Mouse (Mus musculus) lung, adult 2 months (tissue): ENCODE results near the gene Gfod2. TPM values are rescaled to one million over a fixed set of nuclear protein-coding genes. Genes with fewer than 3 reads are reported as not detected.
A peak's percentile ranks its signal among the peaks of the same experiment; 100 is the strongest.

ENCODE experiments used
- DNase-seq: peaks from one replicate; pipeline ENCODE4 v3.0.0; 2022
- H3K4me1 ChIP-seq: fragments of 200-500 bp; 2 replicates; pipeline ENCODE4 v1.6.1; 2011; ENCODE audit warnings: low read length; ENCODE audit not compliant: control insufficient read depth, insufficient read depth
- H3K4me3 ChIP-seq: fragments of 200-500 bp; replicated peaks from 2 replicates; pipeline ENCODE3; 2011; ENCODE audit warnings: low read depth, mild to moderate bottlenecking, control low read depth, low read length; ENCODE audit errors: extremely low read depth
- CTCF ChIP-seq: fragments of 200-500 bp; IDR thresholded peaks from 2 replicates; pipeline ENCODE4 v1.5.1; 2011; ENCODE audit warnings: mild to moderate bottlenecking, low read length, control low read depth; ENCODE audit not compliant: insufficient read depth
- POLR2A ChIP-seq: fragments of 200-500 bp; IDR thresholded peaks from 2 replicates; pipeline ENCODE4 v1.6.1; 2011; ENCODE audit warnings: low read depth, mild to moderate bottlenecking, control low read depth, low read length, borderline replicate concordance; ENCODE audit errors: extremely low read depth
- WGBS: fragments of 180-500 bp; shearing (Covaris S2); methylation state at CpG from one replicate; pipeline ENCODE4 v1.1.7; 2018; 5-methylcytosine and 5-hydroxymethylcytosine counted together
- polyA plus RNA-seq: library from polyadenylated mRNA; depleted of rRNA; stranded (reverse); fragments of >200 nt; gene quantifications from 2 replicates; pipeline ENCODE4 v1.2.3, GENCODE M21; 2012; rRNA removed

Gfod2 gene
- 12.2 and 14.8 TPM in 2 replicates for polyA plus RNA-seq

DNA sequence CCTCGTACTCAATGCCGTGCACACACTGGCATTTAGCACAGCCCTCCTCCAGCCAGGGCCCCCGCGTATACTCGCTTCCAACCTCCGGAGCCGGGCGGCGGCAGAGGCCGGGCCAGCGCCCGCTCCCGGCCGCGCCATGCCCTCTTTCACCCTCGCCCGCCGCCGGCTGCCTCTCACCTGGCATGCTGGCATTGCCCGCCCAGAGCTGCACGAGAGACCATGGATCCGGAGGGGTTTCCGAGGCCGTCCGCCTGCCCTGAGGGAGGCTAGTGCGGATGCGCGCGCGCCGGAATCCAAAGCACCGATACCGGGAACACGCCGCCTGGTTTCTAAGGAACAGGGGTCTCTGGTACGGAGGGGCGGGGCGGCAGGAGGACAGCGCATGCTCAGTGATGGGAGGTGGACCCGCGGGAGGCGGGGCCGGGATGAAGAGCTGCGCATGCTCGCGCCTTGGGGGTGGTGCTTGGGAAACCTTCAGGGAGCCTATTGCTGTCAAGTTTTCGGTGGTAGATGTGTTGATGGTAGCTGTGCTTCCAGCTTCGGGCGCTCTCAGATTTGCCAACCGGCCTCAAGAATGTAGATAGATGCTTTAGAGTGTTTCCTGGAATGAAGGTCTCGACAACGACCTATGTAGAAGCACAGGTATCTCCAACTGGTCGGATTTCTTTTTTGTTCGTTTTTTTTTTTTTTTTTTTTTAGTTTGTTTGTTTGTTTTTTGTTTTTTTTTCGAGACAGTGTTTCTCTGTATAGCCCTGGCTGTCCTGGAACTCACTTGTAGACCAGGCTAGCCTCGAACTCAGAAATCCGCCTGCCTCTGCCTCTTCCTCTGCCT lies at the start of gene Gfod2:
Gene Gfod2, minus strand, starts transcription at position 388 of the 832 bp plus-strand sequence.
- TF ChIP-seq CTCF (no peak), POLR2A (peak; percentile 76; the same call in 1 of the 2 replicates)
- WGBS = 2% methylated on average over 57 of the region's 57 CpGs
- no peaks in the 10 kb centered on the region; the same call in 1 of the 2 replicates for H3K4me1 ChIP-seq
- peak within 1 kb of the TSS; percentile 96 for H3K4me3 ChIP-seq
- peak; percentile 99 for DNase-seq

DNA sequence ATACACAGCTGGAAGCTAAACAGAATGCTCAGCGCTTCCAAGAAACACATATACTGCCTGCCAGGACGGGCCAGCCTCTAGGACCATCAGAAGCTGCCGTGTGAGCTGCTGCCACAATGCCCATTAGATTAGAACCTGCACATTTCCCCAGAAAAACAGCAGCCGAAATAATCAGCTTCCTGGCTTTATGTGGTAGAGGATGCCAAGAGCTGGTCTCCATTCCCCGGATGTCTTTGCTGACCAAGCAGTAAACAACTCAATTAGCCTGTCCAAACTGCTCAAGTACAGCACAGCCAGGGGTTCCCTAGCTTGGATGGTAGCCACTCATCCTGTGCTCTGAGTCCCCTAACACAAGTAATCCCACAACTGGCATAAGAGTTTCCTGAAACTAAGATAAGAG lies 49.3 kb upstream of the Gfod2 start:
- DNase-seq = no peak
- TF ChIP-seq CTCF (no peak), POLR2A (no peak)
- Histone ChIP-seq H3K4me1 (peaks cover 27% of the 10 kb centered on the region), H3K4me3 (no peak overlapping the region)
- WGBS = 36% methylated on average over 5 of the region's 5 CpGs

DNA sequence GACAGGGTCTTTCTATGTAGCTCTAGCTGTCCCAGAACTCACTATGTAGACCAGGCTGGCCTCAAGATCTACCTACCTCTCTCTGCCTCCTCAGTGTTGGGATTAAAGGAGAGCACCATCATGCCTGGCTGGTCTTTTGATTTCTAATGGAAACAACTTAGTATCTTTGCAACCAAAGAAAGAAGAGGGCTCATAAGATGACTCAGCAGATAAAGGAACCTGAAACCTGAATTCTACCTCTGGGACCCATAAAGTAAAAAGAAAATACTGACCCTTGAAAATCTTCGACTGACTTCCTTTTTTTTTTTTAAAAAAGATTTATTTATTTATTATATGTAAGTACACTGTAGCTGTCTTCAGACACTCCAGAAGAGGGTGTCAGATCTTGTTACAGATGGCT lies 47.5 kb upstream of the Gfod2 start:
- no peak for DNase-seq
- Histone ChIP-seq H3K4me3 (no peak overlapping the region), H3K4me1 (peaks cover 15% of the 10 kb centered on the region)
- 30% methylated on average over 1 of the region's 1 CpGs for WGBS
- TF ChIP-seq POLR2A = no peak
- TF ChIP-seq CTCF = no peak

DNA sequence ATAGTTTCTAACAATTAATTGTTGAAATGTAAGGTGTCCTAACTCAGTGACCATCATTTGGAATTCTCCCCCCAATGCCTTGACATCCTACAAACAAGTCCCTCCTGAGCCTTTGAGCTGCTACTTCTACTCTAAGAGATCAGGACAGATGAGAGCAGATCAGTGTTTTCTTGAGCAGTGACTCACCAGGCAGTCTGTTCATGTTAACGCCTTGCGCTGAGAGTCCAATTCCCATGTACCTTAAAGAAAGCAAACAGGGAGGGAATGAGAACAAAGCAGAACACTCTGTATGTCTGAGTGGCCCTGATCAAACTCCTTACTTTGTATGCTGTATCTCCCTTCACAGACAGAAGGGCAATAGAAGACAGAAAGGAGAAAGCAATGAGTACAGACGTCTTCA lies 46.9 kb upstream of the Gfod2 start:
- peaks cover 13% of the 10 kb centered on the region for H3K4me1 ChIP-seq
- no peak overlapping the region for H3K4me3 ChIP-seq
- 62% methylated on average over 3 of the region's 3 CpGs for whole genome bisulfite sequencing
- DNase-seq = no peak
- TF ChIP-seq POLR2A = no peak
- TF ChIP-seq CTCF = no peak

DNA sequence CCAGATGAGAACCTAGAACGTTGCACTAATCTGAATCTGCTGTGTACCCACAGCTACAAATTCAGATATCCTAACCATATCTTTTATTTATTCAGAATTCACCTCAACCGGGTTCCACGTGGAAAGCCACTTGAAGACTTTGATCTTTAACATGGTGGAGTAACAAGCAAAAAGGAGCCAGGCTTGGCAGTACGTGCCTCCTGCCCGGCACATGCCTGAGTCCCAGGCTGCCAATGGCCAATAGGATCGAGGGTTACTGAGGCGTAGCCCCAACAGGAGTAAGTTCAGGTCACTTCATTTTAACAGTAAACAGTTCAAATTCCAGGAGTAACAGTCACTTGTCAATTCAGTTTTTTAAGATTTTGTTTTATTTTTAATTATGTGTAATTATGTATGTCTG lies 46.3 kb upstream of the Gfod2 start:
- Histone ChIP-seq H3K4me1 (peaks cover 10% of the 10 kb centered on the region), H3K4me3 (no peak overlapping the region)
- WGBS = 69% methylated on average over 7 of the region's 7 CpGs
- TF ChIP-seq CTCF = no peak
- TF ChIP-seq POLR2A = no peak
- no peak for DNase-seq

DNA sequence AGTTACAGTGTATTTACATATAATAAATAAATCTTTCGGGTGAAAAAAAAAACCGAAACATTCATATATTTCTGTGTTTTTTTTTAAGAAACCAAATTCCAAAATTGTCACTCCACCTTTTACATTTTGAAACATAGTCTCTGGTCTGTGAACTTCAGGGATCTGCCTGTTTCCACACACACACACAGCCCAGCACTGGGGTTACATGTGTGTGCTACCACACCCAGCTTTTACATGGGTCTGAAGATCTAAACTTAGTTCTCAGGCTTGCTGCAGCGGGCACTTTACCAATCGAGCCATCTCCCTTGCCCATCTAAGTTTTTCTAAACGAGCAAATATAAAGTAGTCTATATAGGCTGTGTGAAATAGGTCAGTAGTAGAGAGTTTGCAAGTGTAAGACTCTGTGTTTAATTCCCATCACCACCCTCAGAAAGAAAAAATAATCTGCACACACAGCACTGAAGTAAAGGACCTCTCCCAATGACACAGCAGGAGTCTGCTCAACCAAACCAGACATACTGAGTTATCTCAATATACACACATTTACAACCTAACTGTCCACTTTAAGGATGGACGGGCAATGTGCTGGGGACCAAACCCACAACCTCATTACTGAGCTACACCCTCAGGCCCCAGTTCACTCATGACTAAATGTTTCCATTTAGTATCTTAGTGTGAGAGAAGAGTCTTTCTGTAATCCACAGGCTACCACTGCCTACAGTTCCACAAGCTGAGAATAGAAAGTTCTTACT lies 42.9 kb upstream of the Gfod2 start:
- Histone ChIP-seq H3K4me1 (peaks cover 15% of the 10 kb centered on the region), H3K4me3 (no peak overlapping the region)
- WGBS = 86% methylated on average over 6 of the region's 6 CpGs
- TF ChIP-seq CTCF (no peak), POLR2A (no peak)
- no peak for DNase-seq

DNA sequence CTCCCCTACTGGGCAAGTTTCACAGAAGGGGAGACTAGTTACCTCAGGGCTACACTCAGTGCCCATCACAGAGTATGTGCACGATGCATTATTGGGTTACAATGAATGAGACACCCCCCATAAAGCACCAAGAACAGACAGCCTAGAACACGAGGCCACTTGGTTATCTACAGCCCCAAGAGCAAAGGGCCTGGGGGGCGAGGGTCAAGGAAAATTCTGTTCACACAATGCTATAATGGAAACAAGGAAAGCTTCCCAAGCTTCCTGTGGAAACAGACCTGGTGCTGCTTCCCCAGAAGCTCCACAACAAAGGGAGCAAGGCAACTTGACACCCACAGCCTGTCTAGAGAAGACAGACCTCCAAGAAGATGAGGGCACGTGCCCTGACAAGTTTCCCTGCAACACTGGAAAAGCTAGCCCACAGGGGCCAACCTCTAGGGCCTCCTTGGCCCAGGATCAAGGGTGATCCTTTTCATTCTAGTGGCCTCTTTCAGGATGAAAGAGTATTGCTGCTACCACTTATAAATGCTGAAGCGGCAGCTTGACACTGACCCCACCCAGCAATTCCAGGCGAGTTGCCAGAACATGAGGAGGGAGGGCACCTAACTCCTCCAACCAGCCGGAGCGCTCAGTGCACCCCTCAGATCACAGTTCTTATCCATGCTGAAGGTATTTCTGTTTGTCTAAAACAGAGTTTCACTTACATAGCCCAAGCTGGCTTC lies 40.8 kb upstream of the Gfod2 start:
- WGBS = 21% methylated on average over 8 of the region's 8 CpGs
- H3K4me3 ChIP-seq = no peak overlapping the region
- TF ChIP-seq CTCF (no peak), POLR2A (no peak)
- DNase-seq = peak; percentile 86
- peaks cover 15% of the 10 kb centered on the region for H3K4me1 ChIP-seq

DNA sequence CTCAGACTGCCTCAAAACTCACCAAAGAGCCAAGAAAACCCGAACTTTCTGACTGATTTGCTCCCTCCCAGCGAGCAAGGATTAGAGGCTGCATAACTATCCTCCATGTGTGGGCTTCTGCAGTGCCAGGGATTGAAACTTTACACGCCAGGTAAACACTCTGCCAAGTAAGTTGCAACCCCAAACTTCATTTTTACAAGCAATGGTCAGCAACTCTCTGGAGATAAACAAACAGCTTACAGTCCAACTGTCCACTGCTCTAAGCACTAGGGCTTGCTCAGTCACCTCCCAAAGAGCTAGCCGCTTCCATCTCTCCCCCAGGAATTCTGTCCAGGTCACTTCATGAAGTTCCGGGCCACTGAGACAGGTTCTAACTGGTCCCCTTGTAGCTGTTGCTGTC lies 39.9 kb upstream of the Gfod2 start:
- Histone ChIP-seq H3K4me1 (peaks cover 15% of the 10 kb centered on the region), H3K4me3 (no peak overlapping the region)
- TF ChIP-seq POLR2A (no peak), CTCF (no peak)
- no peak for DNase-seq
- 70% methylated on average over 5 of the region's 5 CpGs for WGBS

DNA sequence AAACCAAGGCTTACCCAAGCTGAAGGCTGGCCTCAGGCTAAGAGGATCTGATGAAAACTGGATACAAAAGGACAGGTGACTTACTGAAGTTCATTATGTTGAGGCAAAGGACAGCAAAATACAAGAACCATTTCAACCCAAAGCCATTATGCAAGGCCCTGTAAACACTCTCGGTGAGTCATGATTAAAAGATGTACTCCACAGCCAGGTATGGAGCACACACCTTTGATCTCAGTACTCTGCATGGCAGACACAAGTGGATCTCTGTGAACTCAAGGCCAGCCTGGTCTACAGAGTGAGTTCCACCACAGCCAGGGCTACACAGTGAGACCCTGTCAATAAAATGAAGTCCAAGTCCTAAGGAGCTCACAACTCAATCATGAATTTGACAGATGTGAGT lies 37.3 kb upstream of the Gfod2 start:
- WGBS = 57% methylated on average over 1 of the region's 1 CpGs
- no peak for TF ChIP-seq POLR2A
- no peak for TF ChIP-seq CTCF
- no peak overlapping the region for H3K4me3 ChIP-seq
- peaks cover 13% of the 10 kb centered on the region for H3K4me1 ChIP-seq
- no peak for DNase-seq
